Mouse (Mus musculus) kidney, adult 9 months (tissue): ENCODE measurements at regions not wholly inside any gene's neighbourhood (a gene's known extent, or its start where the extent isn't known, plus 50 kb on each side); places are given as distances from the start of the nearest gene placed in this dataset.
"Not testable (repeated sequence)": the region's sequence is repeated elsewhere in the genome, so short reads cannot be mapped to it uniquely, and the experiment has no call there.

Experiments used
- DNase-seq: peaks from one replicate; pipeline ENCODE4 v3.0.0; 2022

- DNase-seq, result no peak
Measured at GRCm38 (mm10) chr4:81573771-81574170, 131.2 kb upstream of the Mpdz start.

GRCm38 (mm10) chr4:81570736-81571135, 128.1 kb upstream of the Mpdz start:
- no peak for DNase-seq

- DNase-seq, result no peak
Measured at GRCm38 (mm10) chr4:81569531-81569930, 126.9 kb upstream of the Mpdz start.

- DNase-seq, result no peak
Measured at GRCm38 (mm10) chr4:81568404-81568803, 125.8 kb upstream of the Mpdz start.

GRCm38 (mm10) chr4:81567928-81568327, 125.3 kb upstream of the Mpdz start:
- peak; percentile 27 for DNase-seq

- DNase-seq, result no peak
Measured at GRCm38 (mm10) chr4:81566526-81566925, 123.9 kb upstream of the Mpdz start.

- DNase-seq, result no peak
Measured at GRCm38 (mm10) chr4:81565422-81566395, 123.1 kb upstream of the Mpdz start.

- DNase-seq, result peak; percentile 18
Measured at GRCm38 (mm10) chr4:81564446-81564845, 121.8 kb upstream of the Mpdz start.

GRCm38 (mm10) chr4:81563574-81563973, 121.0 kb upstream of the Mpdz start:
- no peak for DNase-seq

- no peak for DNase-seq
Measured at GRCm38 (mm10) chr4:81561453-81561852, 118.8 kb upstream of the Mpdz start.

- DNase-seq, result no peak
Measured at GRCm38 (mm10) chr4:81550816-81551215, 108.2 kb upstream of the Mpdz start.

GRCm38 (mm10) chr4:81550256-81550655, 107.6 kb upstream of the Mpdz start:
- DNase-seq, result no peak

GRCm38 (mm10) chr4:81540496-81540895, 97.9 kb upstream of the Mpdz start:
- DNase-seq, result no peak

GRCm38 (mm10) chr4:81539551-81539950, 96.9 kb upstream of the Mpdz start:
- no peak for DNase-seq

- DNase-seq, result no peak
Measured at GRCm38 (mm10) chr4:81536795-81537194, 94.2 kb upstream of the Mpdz start.

GRCm38 (mm10) chr4:81530546-81530945, 87.9 kb upstream of the Mpdz start:
- no peak for DNase-seq

GRCm38 (mm10) chr4:81519151-81519550, 76.5 kb upstream of the Mpdz start:
- DNase-seq, result not testable (repeated sequence)

GRCm38 (mm10) chr4:81514547-81514946, 71.9 kb upstream of the Mpdz start:
- no peak for DNase-seq

GRCm38 (mm10) chr4:81512396-81512795, 69.8 kb upstream of the Mpdz start:
- no peak for DNase-seq

GRCm38 (mm10) chr4:81508776-81509175, 66.2 kb upstream of the Mpdz start:
- no peak for DNase-seq

GRCm38 (mm10) chr4:81506841-81507240, 64.2 kb upstream of the Mpdz start:
- peak; percentile 65 for DNase-seq

- DNase-seq, result peak; percentile 68
Measured at GRCm38 (mm10) chr4:81506306-81506705, 63.7 kb upstream of the Mpdz start.

- peak; percentile 78 for DNase-seq
Measured at GRCm38 (mm10) chr4:81505096-81505495, 62.5 kb upstream of the Mpdz start.

- no peak for DNase-seq
Measured at GRCm38 (mm10) chr4:81503941-81504340, 61.3 kb upstream of the Mpdz start.

- peak; percentile 20 for DNase-seq
Measured at GRCm38 (mm10) chr4:81501802-81502201, 59.2 kb upstream of the Mpdz start.
